Mouse (Mus musculus) ES-CJ7 (cell line): Measurements from ENCODE around the gene Amer3.

ENCODE experiments used
- DNase-seq: peaks from one replicate; pipeline ENCODE4 v3.0.0; 2011; ENCODE audit warnings: low read depth, low spot score

Amer3 gene

GRCm38 (mm10) chr1:34601323-34602047, 22.0 kb downstream of the Amer3 start:
- DNase-seq: no peak

DNA sequence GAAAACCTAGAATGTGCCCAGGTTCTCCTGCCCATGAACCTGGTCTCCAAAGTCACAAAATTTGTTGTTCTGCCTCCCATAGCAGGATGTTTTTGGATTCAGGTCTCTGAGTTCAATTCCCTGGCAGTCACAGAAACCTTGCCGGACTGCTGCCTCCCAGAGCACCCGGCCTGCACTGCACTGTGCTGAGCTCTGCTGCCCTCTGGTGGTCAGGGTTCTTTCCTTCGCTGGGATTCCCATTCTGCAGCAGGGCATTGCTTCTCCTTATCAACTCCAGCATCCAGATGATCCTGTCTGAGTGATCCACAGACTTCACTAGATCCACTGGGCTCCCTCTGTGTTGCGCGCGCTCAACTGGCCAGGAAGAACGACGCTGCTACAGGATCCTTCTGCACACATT, 22.9 kb downstream of the Amer3 start:
- DNase-seq: peak; percentile 92

DNA sequence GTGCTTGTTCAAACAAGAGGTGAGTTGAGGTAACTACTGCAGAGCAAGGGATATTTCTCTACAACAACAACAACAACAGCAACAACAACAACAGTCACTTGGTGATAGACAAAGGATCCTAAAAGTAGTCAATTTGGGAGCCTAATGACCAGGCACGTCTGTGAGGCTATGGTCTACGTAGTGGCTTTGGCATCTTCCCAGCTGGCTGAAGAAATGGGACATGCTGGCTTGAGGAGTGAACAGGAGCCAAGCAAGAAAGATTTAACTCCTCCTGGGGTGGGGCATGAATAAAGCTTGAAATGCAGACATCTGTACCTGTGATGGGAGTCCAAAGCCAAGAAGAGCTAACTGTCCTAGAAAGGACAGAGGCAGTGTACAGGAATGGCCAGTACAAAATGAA, 34.3 kb downstream of the Amer3 start:
- no peak for DNase-seq

- peak; percentile 31 for DNase-seq
Observed at GRCm38 (mm10) chr1:34620116-34620515, 40.7 kb downstream of the Amer3 start.

- DNase-seq: peak; percentile 31
Observed at GRCm38 (mm10) chr1:34620761-34621160, 41.3 kb downstream of the Amer3 start.

GRCm38 (mm10) chr1:34635711-34636110, 56.3 kb downstream of the Amer3 start:
- DNase-seq: no peak
